Mouse (Mus musculus): ENCODE measurements at regions not wholly inside any gene's neighbourhood (a gene's known extent, or its start where the extent isn't known, plus 50 kb on each side); places are given as distances from the start of the nearest gene placed in this dataset.

DNA sequence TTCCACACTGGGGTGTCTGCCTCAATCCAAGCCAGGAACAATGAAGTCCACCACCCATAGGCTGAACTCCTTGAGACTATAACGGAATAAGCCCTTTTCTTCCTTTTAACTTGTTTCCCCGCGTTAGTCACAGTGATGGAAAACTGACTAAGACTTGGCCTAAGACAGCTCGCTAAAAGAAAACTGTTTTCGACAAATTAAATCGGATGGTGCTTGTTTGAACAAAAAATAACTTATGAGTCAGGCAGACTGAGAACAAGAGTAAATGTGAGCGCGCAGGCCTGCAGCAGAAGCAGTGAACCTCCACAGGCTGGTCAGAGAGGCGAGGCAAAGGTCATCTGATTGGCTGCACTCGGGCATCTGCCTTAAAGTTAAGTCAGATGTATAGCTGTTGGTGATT is 557.6 kb upstream of the Gulo start:
- no peak for TF ChIP-seq POLR2A (IDR thresholded peaks at IDR 0.05; ENCODE audit: control insufficient read depth, extremely low read depth, insufficient read depth, low read length, poor library complexity)
- no peak for TF ChIP-seq CTCF (IDR thresholded peaks at IDR 0.05; ENCODE audit: borderline replicate concordance, control insufficient read depth, extremely low read depth, insufficient read depth, low read length, poor library complexity)
